Mouse (Mus musculus): ENCODE data around the gene Ckm. TPM values are rescaled to one million over a fixed set of nuclear protein-coding genes. Genes with fewer than 3 reads are reported as not detected.

Ckm gene
- total and polyA plus RNA-seq, 3 experiments, result not detected

DNA sequence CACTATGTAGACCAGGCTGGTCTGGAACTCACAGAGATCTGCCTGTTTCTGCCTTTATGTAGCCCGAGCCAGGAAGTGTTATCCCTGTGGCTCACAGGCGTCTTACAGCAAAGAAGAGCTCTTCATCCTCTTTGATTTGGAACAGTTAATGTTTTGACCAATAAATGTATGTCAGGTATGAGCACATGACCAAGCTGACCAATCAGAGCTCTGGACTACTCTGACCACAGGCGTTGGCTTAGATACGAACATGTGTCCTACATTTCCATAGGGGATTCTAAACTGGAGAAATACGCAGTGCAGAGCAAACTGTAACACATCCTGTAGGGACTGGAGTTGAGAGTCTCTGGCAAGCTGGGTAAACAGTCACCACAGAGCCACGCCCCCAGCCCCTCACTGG lies 22.3 kb downstream of the Ckm start:
- H3K4me1 ChIP-seq (ENCODE audit: control insufficient read depth in 1 of 2, insufficient read depth in 2 of 2, low read length in 2 of 2), result no peaks in the 10 kb centered on the region
- H3K4me3 ChIP-seq (ENCODE audit: control insufficient read depth in 1 of 2, insufficient read depth in 1 of 2, low read depth in 2 of 2, low read length in 2 of 2), result no peak overlapping the region
- no peak overlapping the region for H3K9ac ChIP-seq (ENCODE audit: control insufficient read depth, low read depth, low read length, poor library complexity, severe bottlenecking)
- H3K79me2 ChIP-seq (ENCODE audit: control insufficient read depth, insufficient read depth, low read length, poor library complexity), result no peaks in the 10 kb centered on the region
- H3K27ac ChIP-seq (ENCODE audit: control insufficient read depth, low read depth, low read length), result no peak overlapping the region
- H3K27me3 ChIP-seq (ENCODE audit: control insufficient read depth in 1 of 2, insufficient read depth in 2 of 2, low read length in 2 of 2), result no peaks in the 10 kb centered on the region
- DNase-seq (ENCODE audit: low read depth, low spot score), result no peak
- TF ChIP-seq ZC3H11A (IDR thresholded peaks at IDR 0.05; ENCODE audit: low read depth, low read length) (no peak), USF1 (IDR thresholded peaks at IDR 0.05; ENCODE audit: low read depth, low read length) (peak; percentile 66), NRF1 (IDR thresholded peaks at IDR 0.05; ENCODE audit: insufficient read depth, low read depth, low read length, poor library complexity, severe bottlenecking) (no peak)
- H3K9me3 ChIP-seq (replicated peaks; ENCODE audit: insufficient read depth, low read length), result no peaks in the 10 kb centered on the region
- no peaks in the 10 kb centered on the region; a peak in 1 of 4 replicates for H3K36me3 ChIP-seq (ENCODE audit: control insufficient read depth in 1 of 2, insufficient read depth in 2 of 2, low read length in 2 of 2)

DNA sequence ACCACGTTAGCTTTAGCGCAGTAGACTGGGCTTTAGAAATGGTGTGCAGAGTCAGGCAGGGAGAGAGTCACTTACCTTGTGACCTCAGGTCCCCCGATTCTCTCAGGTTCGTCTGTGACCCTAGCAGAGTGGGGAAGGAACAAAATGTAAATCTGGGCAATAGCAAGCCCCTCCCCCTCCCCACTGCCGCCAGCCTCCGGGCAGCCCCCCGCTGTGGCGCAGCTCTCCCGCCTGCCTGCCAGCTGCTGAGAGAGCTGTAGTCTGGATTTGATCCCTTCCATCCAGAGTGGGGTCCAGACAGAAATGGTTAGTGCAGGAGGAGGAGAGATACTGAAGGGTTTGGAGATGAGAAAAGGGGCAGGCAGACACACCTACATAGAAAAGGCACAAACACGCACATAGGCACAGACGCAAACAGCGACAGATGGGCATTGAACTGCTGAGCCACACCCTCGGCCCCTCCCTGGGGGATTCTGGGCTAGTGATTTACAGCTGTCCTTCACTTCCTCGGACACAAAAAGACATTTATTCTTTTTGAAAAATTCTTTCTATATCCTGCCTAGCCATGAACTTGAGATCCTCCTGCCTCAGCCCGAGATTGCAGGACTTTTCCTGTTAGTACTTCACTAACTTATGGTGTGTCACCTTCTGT lies 23.5 kb downstream of the Ckm start:
- TF ChIP-seq MYC (IDR thresholded peaks at IDR 0.05; ENCODE audit: low read depth, low read length) (no peak), CHD2 (IDR thresholded peaks at IDR 0.05; ENCODE audit: low read length) (no peak), MAZ (IDR thresholded peaks at IDR 0.05; ENCODE audit: low read depth, low read length) (no peak), CHD1 (IDR thresholded peaks at IDR 0.05; ENCODE audit: low read depth, low read length) (no peak)
- Histone ChIP-seq H3K27me3 (ENCODE audit: control insufficient read depth in 1 of 2, insufficient read depth in 2 of 2, low read length in 2 of 2) (no peaks in the 10 kb centered on the region), H3K4me3 (ENCODE audit: control insufficient read depth in 1 of 2, insufficient read depth in 1 of 2, low read depth in 2 of 2, low read length in 2 of 2) (no peak overlapping the region), H3K36me3 (ENCODE audit: control insufficient read depth in 1 of 2, insufficient read depth in 2 of 2, low read length in 2 of 2) (peaks cover 0 to 3% of the 10 kb centered on the region in 2 experiments; a peak in 2 of 4 replicates), H3K79me2 (ENCODE audit: control insufficient read depth, insufficient read depth, low read length, poor library complexity) (no peaks in the 10 kb centered on the region), H3K9me3 (replicated peaks; ENCODE audit: insufficient read depth, low read length) (no peaks in the 10 kb centered on the region), H3K4me1 (ENCODE audit: control insufficient read depth in 1 of 2, insufficient read depth in 2 of 2, low read length in 2 of 2) (no peaks in the 10 kb centered on the region), H3K9ac (ENCODE audit: control insufficient read depth, low read depth, low read length, poor library complexity, severe bottlenecking) (no peak overlapping the region), H3K27ac (ENCODE audit: control insufficient read depth, low read depth, low read length) (no peak overlapping the region)
- no peak for DNase-seq (ENCODE audit: low read depth, low spot score)

- no peak overlapping the region for H3K9ac ChIP-seq (ENCODE audit: control insufficient read depth, low read depth, low read length, poor library complexity, severe bottlenecking)
- no peak overlapping the region for H3K27ac ChIP-seq (ENCODE audit: control insufficient read depth, low read depth, low read length)
- no peak for TF ChIP-seq CHD1 (IDR thresholded peaks at IDR 0.05; ENCODE audit: low read depth, low read length)
- no peak for TF ChIP-seq GATA1 (IDR thresholded peaks at IDR 0.05; ENCODE audit: low read depth, low read length)
- TF ChIP-seq CHD2 (IDR thresholded peaks at IDR 0.05; ENCODE audit: low read length), result no peak
- peak; percentile 78 for TF ChIP-seq HCFC1 (IDR thresholded peaks at IDR 0.05; ENCODE audit: low read depth, low read length)
- no peak for TF ChIP-seq SIN3A (IDR thresholded peaks at IDR 0.05; ENCODE audit: low read length)
- TF ChIP-seq JUND (IDR thresholded peaks at IDR 0.05; ENCODE audit: low read depth, low read length), result no peak
- no peaks in the 10 kb centered on the region for H3K9me3 ChIP-seq (replicated peaks; ENCODE audit: insufficient read depth, low read length)
- no peaks in the 10 kb centered on the region for H3K4me1 ChIP-seq (ENCODE audit: control insufficient read depth in 1 of 2, insufficient read depth in 2 of 2, low read length in 2 of 2)
- no peak overlapping the region for H3K4me3 ChIP-seq (ENCODE audit: control insufficient read depth in 1 of 2, insufficient read depth in 1 of 2, low read depth in 2 of 2, low read length in 2 of 2)
- H3K79me2 ChIP-seq (ENCODE audit: control insufficient read depth, insufficient read depth, low read length, poor library complexity), result no peaks in the 10 kb centered on the region
- no peak for DNase-seq (ENCODE audit: low read depth, low spot score)
- H3K27me3 ChIP-seq (ENCODE audit: control insufficient read depth in 1 of 2, insufficient read depth in 2 of 2, low read length in 2 of 2), result no peaks in the 10 kb centered on the region
- H3K36me3 ChIP-seq (ENCODE audit: control insufficient read depth in 1 of 2, insufficient read depth in 2 of 2, low read length in 2 of 2), result peaks cover 0 to 7% of the 10 kb centered on the region in 2 experiments; a peak in 2 of 4 replicates
Measured at GRCm38 (mm10) chr7:19429726-19430125, 25.1 kb downstream of the Ckm start.
